Mouse (Mus musculus) cerebellum, adult (tissue): ENCODE measurements around the gene Iqcf3.
"Not testable (repeated sequence)": the region's sequence is repeated elsewhere in the genome, so short reads cannot be mapped to it uniquely, and the experiment has no call there.

Experiments used
- ATAC-seq: cut with Nextera tagmentation; 2 replicates; pipeline ENCODE4 v1.9.2; 2017; ENCODE audit warnings: mild to moderate bottlenecking, moderate library complexity, mixed read lengths; ENCODE audit not compliant: insufficient number of reproducible peaks, low FRiP score, low TSS enrichment

The Iqcf3 gene

DNA sequence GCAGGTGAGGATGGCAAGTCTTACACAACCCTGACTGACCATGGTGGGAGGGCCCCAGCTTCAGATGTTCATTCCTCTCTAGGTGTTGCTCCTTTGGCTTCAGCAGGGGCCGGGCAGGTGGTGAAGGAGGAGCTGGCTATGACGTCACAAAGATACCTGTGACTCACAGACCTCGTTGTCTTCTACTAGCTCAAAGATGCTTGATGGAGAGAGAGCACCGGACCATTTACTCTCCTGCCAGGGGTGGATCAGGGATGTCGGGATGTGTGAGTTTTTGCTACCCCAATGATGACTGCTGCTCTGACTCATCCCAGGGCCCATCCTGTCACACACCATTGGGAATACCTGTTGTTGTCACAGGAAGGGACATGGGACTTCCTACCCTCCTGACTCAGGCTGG is at the start of gene Iqcf3:
TSS of gene Iqcf3 (minus strand) at position 101 of the 400 bp plus-strand sequence.
- ATAC-seq, result no peak

DNA sequence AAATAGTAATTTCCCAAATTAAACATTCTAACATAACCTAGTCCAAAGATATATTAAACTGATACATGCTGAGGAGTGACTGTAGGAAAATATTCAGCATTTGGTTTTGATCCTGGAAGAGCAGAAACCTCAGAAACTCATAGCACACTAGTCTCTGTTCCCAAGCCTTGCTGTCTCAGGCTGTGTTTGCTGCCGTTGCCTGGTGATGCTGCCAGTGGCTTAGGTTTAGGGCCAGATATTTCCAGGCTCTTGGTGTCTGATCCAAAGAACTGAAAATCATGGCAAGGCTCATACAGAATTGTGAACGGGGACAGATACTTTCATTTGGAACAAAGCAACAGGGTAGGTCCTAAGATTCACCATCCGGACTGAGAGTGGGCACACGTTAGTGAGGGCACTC is 49.3 kb upstream of the Iqcf3 start:
- no peak for ATAC-seq

DNA sequence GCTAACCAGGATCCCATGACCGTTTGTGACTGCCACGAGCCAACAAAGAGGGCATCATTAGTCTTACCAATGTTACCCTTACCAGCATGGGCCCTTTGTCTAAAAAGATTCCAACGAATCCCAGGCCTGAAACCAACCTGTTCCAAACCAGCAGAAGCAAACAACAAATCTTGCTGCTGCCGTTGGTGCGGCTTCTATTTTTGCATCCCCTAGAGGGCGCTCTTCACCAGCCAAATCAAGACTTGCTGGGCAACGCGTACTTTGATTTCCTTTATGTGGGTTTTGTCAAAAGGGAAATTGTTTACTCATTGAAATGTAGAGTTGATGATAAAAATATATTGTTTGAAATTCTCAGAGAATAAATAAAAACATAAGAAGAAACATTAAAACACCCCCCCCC is 39.1 kb upstream of the Iqcf3 start:
- no peak for ATAC-seq

GRCm38 (mm10) chr9:106598466-106598865 is 37.0 kb upstream of the Iqcf3 start:
- ATAC-seq, result no peak

DNA sequence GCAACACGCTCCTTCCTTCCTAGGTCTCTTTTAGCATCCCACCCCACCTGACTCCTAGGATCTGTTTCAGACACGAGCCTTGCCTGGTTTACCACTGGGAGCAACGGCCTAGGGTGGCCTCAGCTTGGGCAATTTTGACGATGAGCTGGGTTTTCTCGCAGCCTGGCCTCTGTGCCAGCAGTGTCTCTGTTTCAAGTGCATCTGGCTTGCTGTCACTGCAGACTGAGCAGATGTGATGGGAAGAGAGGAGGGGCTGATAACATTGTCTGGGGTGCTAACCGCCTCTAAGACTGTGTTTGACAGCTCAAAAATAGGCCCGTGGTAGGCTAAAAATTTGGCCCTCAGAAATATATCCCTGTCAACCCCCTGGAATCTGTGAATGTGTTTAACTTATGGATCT is 34.4 kb upstream of the Iqcf3 start:
- ATAC-seq, result no peak

GRCm38 (mm10) chr9:106595402-106595801 is 34.0 kb upstream of the Iqcf3 start:
- not testable (repeated sequence) for ATAC-seq

DNA sequence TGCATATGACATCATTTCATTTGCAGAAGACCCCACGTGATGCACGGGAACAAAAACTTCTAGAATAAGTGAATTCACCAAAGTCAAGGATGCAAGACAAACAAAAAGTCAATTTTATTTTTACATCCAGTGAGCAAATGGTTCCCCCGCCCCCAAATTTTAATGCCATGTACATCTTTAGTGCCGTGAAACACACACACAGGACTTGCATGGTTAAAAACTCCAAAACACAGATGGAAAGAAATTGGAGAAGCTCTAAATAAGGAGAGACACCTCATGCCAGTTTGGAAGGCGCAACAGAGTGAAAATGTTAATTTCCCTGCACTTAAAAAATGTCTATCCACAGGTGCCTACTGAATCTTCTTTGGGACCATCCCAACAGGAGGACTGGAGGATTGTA is 30.7 kb upstream of the Iqcf3 start:
- no peak for ATAC-seq

GRCm38 (mm10) chr9:106582552-106582951 is 21.1 kb upstream of the Iqcf3 start:
- no peak for ATAC-seq

DNA sequence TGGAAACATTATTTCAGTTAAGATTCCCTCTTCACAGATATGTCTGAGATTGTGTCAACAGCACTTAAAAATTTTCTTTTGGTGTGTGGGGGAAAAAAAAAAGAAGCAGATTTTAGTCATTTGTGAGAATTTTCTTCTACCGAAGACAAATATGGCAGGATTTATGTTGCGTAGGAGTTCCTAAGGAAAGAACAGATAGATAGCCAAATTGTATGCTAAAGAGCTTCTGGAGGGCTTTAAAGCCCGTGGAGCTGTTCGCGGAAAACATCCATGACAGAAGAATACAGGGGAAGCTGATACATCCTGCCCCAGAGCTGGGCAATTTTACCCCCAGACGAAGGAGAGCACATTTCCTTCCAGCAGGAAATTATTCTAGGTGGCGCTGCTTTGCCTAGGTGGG is 18.6 kb upstream of the Iqcf3 start:
- ATAC-seq, result no peak

GRCm38 (mm10) chr9:106576112-106576511 is 14.7 kb upstream of the Iqcf3 start:
- ATAC-seq, result no peak

GRCm38 (mm10) chr9:106573366-106573765 is 11.9 kb upstream of the Iqcf3 start:
- no peak for ATAC-seq

- ATAC-seq, result no peak
These were observed 10.8 kb upstream of the Iqcf3 start for GRCm38 (mm10) chr9:106572186-106572585.

DNA sequence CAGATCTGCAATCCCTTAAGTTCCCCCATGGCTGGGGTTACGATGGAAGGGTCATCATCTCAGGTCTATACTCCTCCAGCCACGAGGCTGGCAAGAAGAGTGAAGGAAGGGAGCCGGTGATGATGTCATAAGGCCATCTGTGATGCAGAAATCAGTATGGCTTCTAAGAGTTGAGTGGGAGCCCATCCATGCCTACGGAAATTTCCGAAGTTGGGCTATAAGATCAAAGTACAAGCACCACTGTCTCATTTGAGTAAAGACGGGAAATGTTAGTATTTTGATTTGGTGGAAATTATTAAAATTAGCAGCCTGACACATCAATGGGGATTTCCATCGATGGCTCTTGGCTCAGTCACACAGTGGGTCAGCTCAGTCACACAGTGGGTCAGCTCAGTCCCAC is 9.5 kb upstream of the Iqcf3 start, which contains the start of gene Iqcf4:
TSS of gene Iqcf4 (minus strand) at position 101 of the 400 bp plus-strand sequence.
- ATAC-seq, result no peak

DNA sequence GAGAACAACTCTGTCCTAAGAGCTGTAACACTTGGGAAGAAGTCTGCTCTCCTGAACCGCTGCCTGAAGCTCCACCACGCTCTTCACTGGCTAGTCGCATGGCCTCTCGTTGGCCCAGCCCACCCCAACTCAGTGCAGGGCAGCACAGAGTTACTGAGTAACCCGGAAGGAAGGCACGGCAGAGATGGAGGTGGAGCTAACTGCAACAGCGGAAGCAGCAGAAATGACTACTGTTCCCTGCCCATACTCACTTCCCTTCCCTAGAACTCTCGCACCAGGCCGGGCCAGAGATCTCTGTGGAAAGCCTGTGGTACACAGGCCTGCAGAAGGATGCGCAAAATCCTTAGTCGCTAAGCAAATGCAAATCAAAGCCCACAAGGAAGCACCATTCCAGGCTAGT is 5.0 kb upstream of the Iqcf3 start:
- no peak for ATAC-seq

GRCm38 (mm10) chr9:106564025-106564424 is 2.6 kb upstream of the Iqcf3 start:
- no peak for ATAC-seq

- no peak for ATAC-seq
These were observed 860 bp upstream of the Iqcf3 start for GRCm38 (mm10) chr9:106562291-106562690.

DNA sequence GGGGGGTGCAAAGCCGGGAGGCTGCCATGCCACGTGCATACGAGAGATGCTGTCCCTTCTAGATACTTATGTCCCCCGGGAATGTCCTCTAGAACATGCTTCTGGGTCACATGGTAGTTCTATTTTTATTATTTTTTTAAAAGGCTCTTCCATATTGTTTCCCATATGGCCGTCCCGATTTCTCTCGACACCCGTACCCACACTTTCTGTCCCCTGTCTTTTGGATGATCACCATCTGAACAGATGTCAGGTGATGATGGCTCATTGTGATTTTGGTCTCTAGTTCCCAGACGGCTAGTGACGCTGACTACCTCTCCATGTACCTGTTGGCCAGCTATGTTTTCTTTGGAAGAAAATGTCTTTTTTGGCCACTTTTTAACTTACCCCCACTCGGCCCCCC is 26.5 kb downstream of the Iqcf3 start:
- no peak for ATAC-seq

DNA sequence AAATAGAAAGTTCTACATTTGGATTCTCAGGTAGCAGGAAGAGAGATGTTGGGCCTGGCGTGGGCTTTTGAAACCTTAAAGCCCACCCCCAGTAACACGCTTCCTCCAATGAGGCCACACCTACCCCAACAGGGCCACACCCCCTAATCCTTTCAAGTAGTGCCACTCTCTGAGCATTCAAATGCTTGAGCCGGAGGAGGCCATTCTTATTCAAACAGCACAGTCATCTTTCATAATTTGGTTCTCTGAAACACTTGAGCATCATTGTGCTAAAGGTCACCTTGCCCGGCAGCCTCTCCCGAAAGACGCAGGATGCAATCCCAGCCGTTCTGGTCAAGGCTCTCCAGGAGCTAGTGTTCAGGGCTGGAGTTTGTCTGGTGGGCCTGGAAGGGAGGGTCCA is 27.1 kb downstream of the Iqcf3 start:
- ATAC-seq, result no peak

DNA sequence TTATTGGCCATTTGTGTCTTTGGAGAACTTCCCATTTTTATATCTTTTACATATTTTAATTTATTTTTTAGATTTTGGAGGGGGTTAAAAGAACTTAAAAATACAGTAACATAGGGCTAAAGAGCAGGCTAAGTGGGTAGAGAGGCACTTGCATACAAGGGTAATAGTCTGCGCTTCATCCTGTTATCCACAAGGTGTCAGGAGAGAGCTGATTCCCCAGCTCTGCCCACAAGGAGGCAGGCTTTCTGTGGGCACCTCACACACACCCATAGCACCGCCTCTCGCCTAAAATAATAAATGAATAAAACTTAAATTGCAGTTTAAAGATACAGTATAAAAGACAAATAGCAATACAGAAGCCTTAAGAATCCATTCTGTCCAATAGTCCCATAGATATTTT is 29.6 kb downstream of the Iqcf3 start:
- ATAC-seq, result no peak

- no peak for ATAC-seq
These were observed 41.5 kb downstream of the Iqcf3 start for GRCm38 (mm10) chr9:106519909-106520308.

GRCm38 (mm10) chr9:106519433-106519832 is 42.0 kb downstream of the Iqcf3 start:
- ATAC-seq, result no peak

DNA sequence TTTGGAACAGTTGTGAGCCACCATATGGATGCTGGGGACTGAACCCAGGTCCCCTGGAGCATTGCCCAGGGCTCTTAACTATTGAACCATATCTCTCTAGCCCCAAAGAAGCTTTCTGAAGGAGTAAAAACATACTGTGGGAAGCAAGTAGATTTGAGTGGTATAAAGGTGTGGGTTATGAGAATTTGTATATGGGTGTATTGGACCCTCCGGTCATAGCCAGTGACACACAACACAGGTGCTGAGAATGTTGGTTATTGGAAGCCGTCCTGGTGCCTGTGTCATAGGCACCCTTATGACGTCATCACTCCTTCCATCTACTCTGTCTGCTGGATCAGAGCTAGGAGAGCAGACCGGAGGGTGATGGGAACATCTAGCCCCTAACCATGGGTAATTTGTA is 47.2 kb downstream of the Iqcf3 start, which contains the start of gene Iqcf5:
TSS of gene Iqcf5 (plus strand) at position 301 of the 400 bp plus-strand sequence.
- ATAC-seq, result no peak

DNA sequence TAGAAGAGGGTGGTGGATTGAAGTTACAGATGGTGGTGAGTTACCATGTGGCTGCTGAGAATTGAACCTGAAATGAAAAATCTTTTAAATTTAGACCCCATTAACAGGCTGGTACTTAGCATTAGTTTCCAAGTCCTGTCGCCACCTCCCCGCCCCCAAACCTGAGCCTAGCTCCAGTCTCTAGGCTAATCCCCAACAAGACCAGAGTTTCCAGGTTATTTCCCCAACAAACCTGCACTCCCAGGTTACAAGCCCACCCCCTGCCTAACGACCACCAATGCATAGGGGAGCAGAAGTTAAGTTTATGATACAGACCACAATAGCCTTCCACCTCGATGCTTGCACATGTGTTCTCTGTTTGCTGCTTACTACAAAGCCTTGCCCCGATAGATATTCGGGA is 47.9 kb downstream of the Iqcf3 start:
- no peak for ATAC-seq
